Mouse (Mus musculus) cerebellum, adult 2 months (tissue): ENCODE results near the gene Ryr2.

Experiments
- CTCF ChIP-seq: fragments of 200-500 bp; IDR thresholded peaks from 2 replicates; pipeline ENCODE4 v1.5.1; 2011; ENCODE audit warnings: low read depth, mild to moderate bottlenecking, control low read depth, low read length, moderate library complexity, borderline replicate concordance; ENCODE audit not compliant: insufficient read depth
- POLR2A ChIP-seq: fragments of 200-500 bp; IDR thresholded peaks from 2 replicates; pipeline ENCODE4 v1.6.1; 2011; ENCODE audit warnings: low read length, control low read depth, borderline replicate concordance; ENCODE audit not compliant: insufficient read depth

DNA sequence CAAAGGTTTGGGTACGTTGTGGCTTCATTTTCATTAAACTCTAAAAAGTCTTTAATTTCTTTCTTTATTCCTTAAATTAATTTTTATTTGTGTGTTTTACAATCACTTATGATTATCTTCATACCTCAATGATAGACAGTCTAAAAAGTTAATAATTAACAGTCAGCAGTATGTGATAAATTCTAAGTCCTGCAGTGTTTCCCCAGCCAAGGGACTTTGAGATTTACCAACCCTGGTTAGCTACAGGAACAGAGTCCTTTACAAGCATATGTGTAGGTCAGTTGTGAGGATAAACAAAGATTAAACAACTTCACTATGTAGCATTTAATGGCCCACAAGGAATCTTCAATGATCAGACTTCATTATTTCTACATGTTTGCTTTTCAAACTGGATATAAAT lies 410.2 kb downstream of the Ryr2 start:
- no peak for TF ChIP-seq CTCF
- TF ChIP-seq POLR2A: no peak
